Mouse (Mus musculus) c-Kit-negative CD71-positive TER-119-positive erythroid progenitor cells, embryonic 14.5 days (primary cell): Measurements from ENCODE around the gene Gm3248.
"Not testable (repeated sequence)": the region's sequence is repeated elsewhere in the genome, so short reads cannot be mapped to it uniquely, and the experiment has no call there.

Experiments
- DNase-seq: peaks from one replicate; pipeline ENCODE4 v3.0.0-alpha.2; 2013; ENCODE audit warnings: low read depth, low spot score

The Gm3248 gene

GRCm38 (mm10) chr14:5961635-5962034 lies at the start of gene Gm3248:
Gene Gm3248 (minus strand): TSS chr14:5961745.
- DNase-seq: not testable (repeated sequence)

- DNase-seq: not testable (repeated sequence)
These were observed 25.6 kb upstream of the Gm3248 start for GRCm38 (mm10) chr14:5987136-5987535.

GRCm38 (mm10) chr14:5979037-5979436 lies 17.5 kb upstream of the Gm3248 start, which contains the start of gene Gm3453:
Gene Gm3453 (minus strand): TSS chr14:5979137.
- DNase-seq: not testable (repeated sequence)

- not testable (repeated sequence) for DNase-seq
These were observed 896 bp upstream of the Gm3248 start for GRCm38 (mm10) chr14:5962441-5962840.

- DNase-seq: not testable (repeated sequence)
These were observed 443 bp downstream of the Gm3248 start for GRCm38 (mm10) chr14:5961102-5961501.

- not testable (repeated sequence) for DNase-seq
These were observed 1.1 kb downstream of the Gm3248 start for GRCm38 (mm10) chr14:5960479-5960878.

- not testable (repeated sequence) for DNase-seq
These were observed 38.3 kb downstream of the Gm3248 start for GRCm38 (mm10) chr14:5923276-5923675.

- not testable (repeated sequence) for DNase-seq
These were observed 43.1 kb downstream of the Gm3248 start for GRCm38 (mm10) chr14:5918330-5918942.

GRCm38 (mm10) chr14:5913701-5914100 lies 47.8 kb downstream of the Gm3248 start:
- DNase-seq: not testable (repeated sequence)
